Mouse (Mus musculus): ENCODE measurements around the gene Tcl1b1. TPM values are rescaled to one million over a fixed set of nuclear protein-coding genes. Genes with fewer than 3 reads are reported as not detected.
"Not testable (repeated sequence)": the region's sequence is repeated elsewhere in the genome, so short reads cannot be mapped to it uniquely, and the experiment has no call there.

Tcl1b1 gene
- polyA plus RNA-seq, 1 experiment: not detected

DNA sequence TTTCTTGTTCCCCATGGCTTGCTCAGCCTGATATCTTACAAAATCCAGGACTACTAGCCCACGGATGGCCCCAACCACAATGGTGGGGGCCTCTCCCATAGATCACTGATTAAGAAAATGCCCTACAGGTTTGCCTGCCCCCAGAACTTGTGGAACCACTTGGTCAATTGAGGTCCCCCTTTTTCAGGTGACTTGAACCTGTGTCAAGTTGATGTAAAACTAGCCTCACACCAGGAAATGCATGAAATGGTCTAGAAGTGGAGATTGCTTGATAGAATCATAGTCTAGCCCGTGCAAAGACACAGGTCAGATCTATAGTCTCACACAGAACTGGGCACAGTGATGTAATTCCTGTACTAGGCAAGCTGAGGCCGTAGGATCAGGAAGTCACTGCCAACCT lies 13.8 kb upstream of the Tcl1b1 start, which contains the start of gene Tcl1b2:
Tcl1b2 (plus strand) TSS at position 301 of the 400 bp plus-strand sequence.
- Histone ChIP-seq H3K4me3 (ENCODE audit: low read depth, low read length) (no peak within 1 kb of the TSS), H3K36me3 (ENCODE audit: control insufficient read depth, insufficient read depth, low read length, poor library complexity, severe bottlenecking) (no peaks in the 10 kb centered on the region), H3K9me3 (replicated peaks; ENCODE audit: control insufficient read depth, insufficient read depth, low read length, poor library complexity, severe bottlenecking) (no peaks in the 10 kb centered on the region), H3K27me3 (ENCODE audit: control insufficient read depth, insufficient read depth, low read length, poor library complexity, severe bottlenecking) (no peaks in the 10 kb centered on the region), H3K27ac (ENCODE audit: insufficient read depth, low read length) (no peak within 1 kb of the TSS), H3K9ac (ENCODE audit: low read depth, poor library complexity, severe bottlenecking) (no peak within 1 kb of the TSS), H3K4me1 (ENCODE audit: control insufficient read depth, insufficient read depth, low read length) (no peaks in the 10 kb centered on the region)
- TF ChIP-seq CTCF (IDR thresholded peaks at IDR 0.05; ENCODE audit: low read depth, low read length) (no peak), POLR2A (IDR thresholded peaks at IDR 0.05; ENCODE audit: insufficient read depth, low read length) (no peak), EP300 (IDR thresholded peaks at IDR 0.05; ENCODE audit: insufficient read depth, low read depth, low read length) (no peak)

DNA sequence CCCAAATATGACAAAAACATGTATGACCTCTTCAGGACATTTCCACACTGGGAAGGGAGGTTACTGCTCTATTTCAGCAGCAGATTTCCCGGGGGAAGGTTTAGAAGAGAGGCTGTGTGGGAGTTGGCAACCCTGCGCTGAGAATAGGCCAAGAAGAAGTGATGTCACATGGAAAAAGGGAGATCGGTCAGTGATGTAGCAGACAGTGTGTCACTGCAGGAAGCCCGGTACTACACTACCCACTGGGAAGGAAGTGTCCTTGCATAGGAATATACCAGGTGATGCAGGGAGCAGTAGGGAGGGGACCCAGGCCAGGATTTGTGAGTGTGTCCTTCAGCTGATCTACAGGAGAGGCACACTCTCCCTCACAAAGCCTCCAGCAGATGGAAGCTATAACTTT lies 4.2 kb upstream of the Tcl1b1 start:
- not testable (repeated sequence) for H3K27me3 ChIP-seq (ENCODE audit: control insufficient read depth, insufficient read depth, low read length, poor library complexity, severe bottlenecking); H3K9me3 ChIP-seq (replicated peaks; ENCODE audit: control insufficient read depth, insufficient read depth, low read length, poor library complexity, severe bottlenecking); H3K4me3 ChIP-seq (ENCODE audit: low read depth, low read length); H3K27ac ChIP-seq (ENCODE audit: insufficient read depth, low read length); H3K4me1 ChIP-seq (ENCODE audit: control insufficient read depth, insufficient read depth, low read length); H3K9ac ChIP-seq (ENCODE audit: low read depth, poor library complexity, severe bottlenecking); H3K36me3 ChIP-seq (ENCODE audit: control insufficient read depth, insufficient read depth, low read length, poor library complexity, severe bottlenecking)

DNA sequence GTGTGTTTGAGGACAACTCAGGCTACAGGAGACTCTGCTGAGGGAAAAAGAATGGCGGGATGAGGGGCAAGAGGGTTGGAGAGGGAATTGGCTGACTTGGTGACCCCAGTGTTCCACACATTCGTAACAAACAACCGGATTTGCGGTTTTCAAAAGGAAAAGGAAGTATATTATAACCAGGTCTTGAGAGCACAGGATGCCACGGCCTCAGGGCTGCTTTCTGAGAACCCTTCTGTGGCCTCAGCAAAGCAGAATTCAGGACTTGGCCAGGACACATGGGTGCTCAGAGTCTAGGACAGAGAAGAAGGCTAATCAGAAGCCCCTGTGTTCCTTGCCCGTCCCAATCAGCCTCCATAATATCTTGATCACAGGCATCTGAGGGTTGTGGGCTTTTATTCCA lies 648 bp upstream of the Tcl1b1 start:
- Histone ChIP-seq H3K4me1 (ENCODE audit: control insufficient read depth, insufficient read depth, low read length) (no peaks in the 10 kb centered on the region), H3K4me3 (ENCODE audit: low read depth, low read length) (no peak overlapping the region), H3K27ac (ENCODE audit: insufficient read depth, low read length) (no peak overlapping the region), H3K9me3 (replicated peaks; ENCODE audit: control insufficient read depth, insufficient read depth, low read length, poor library complexity, severe bottlenecking) (no peaks in the 10 kb centered on the region), H3K27me3 (ENCODE audit: control insufficient read depth, insufficient read depth, low read length, poor library complexity, severe bottlenecking) (no peaks in the 10 kb centered on the region), H3K36me3 (ENCODE audit: control insufficient read depth, insufficient read depth, low read length, poor library complexity, severe bottlenecking) (no peaks in the 10 kb centered on the region), H3K9ac (ENCODE audit: low read depth, poor library complexity, severe bottlenecking) (no peak overlapping the region)
- no peak for TF ChIP-seq POLR2A (IDR thresholded peaks at IDR 0.05; ENCODE audit: insufficient read depth, low read length)
- no peak for TF ChIP-seq EP300 (IDR thresholded peaks at IDR 0.05; ENCODE audit: insufficient read depth, low read depth, low read length)
- TF ChIP-seq CTCF (IDR thresholded peaks at IDR 0.05; ENCODE audit: low read depth, low read length): no peak

DNA sequence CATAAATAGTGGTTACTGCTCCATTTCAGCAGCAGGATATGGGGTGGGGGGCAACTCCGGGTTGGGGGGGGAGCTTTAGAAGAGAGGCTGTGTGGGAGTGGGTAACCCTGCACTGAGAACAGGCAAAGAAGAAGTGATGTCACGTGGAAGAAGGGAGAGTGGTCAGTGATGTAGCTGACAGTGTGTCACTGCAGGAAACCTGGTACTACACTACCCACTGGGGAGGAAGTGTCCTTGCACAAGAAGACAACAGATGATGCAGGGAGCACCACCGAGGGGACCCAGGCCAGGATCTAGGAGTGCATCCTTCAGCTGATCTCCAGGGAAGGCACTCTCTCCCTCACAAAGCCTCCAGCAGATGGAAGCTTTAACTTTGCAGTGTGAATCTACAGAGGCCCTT lies 7.2 kb downstream of the Tcl1b1 start:
- Histone ChIP-seq H3K4me3 (ENCODE audit: low read depth, low read length) (no peak overlapping the region), H3K4me1 (ENCODE audit: control insufficient read depth, insufficient read depth, low read length) (no peaks in the 10 kb centered on the region), H3K36me3 (ENCODE audit: control insufficient read depth, insufficient read depth, low read length, poor library complexity, severe bottlenecking) (no peaks in the 10 kb centered on the region), H3K9me3 (replicated peaks; ENCODE audit: control insufficient read depth, insufficient read depth, low read length, poor library complexity, severe bottlenecking) (no peaks in the 10 kb centered on the region), H3K9ac (ENCODE audit: low read depth, poor library complexity, severe bottlenecking) (no peak overlapping the region), H3K27me3 (ENCODE audit: control insufficient read depth, insufficient read depth, low read length, poor library complexity, severe bottlenecking) (no peaks in the 10 kb centered on the region), H3K27ac (ENCODE audit: insufficient read depth, low read length) (no peak overlapping the region)
- TF ChIP-seq EP300 (IDR thresholded peaks at IDR 0.05; ENCODE audit: insufficient read depth, low read depth, low read length) (no peak), CTCF (IDR thresholded peaks at IDR 0.05; ENCODE audit: low read depth, low read length) (no peak), POLR2A (IDR thresholded peaks at IDR 0.05; ENCODE audit: insufficient read depth, low read length) (no peak)

DNA sequence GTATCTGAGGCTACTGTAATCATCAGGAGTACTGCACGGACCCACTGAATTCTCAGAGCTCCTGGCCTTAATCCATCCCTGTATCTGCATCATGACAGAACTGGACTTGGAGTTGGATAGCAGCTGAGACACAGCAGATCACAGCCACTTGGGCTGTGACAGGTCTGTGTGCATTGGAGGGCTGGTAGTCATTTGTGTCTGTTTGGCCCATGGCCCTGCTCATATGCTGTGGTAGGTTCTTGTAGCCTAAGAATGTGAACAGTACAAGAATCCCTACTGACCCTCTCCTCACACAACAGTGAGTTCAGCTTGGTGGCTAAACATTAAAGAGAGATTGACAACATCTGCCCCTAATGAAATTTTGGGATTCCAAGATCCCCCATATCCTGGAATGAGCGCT lies 13.9 kb downstream of the Tcl1b1 start:
- Histone ChIP-seq H3K4me1 (ENCODE audit: control insufficient read depth, insufficient read depth, low read length) (no peaks in the 10 kb centered on the region), H3K9me3 (replicated peaks; ENCODE audit: control insufficient read depth, insufficient read depth, low read length, poor library complexity, severe bottlenecking) (no peaks in the 10 kb centered on the region), H3K9ac (ENCODE audit: low read depth, poor library complexity, severe bottlenecking) (no peak overlapping the region), H3K4me3 (ENCODE audit: low read depth, low read length) (no peak overlapping the region), H3K27me3 (ENCODE audit: control insufficient read depth, insufficient read depth, low read length, poor library complexity, severe bottlenecking) (no peaks in the 10 kb centered on the region), H3K27ac (ENCODE audit: insufficient read depth, low read length) (no peak overlapping the region), H3K36me3 (ENCODE audit: control insufficient read depth, insufficient read depth, low read length, poor library complexity, severe bottlenecking) (no peaks in the 10 kb centered on the region)
- TF ChIP-seq POLR2A (IDR thresholded peaks at IDR 0.05; ENCODE audit: insufficient read depth, low read length) (no peak), EP300 (IDR thresholded peaks at IDR 0.05; ENCODE audit: insufficient read depth, low read depth, low read length) (no peak), CTCF (IDR thresholded peaks at IDR 0.05; ENCODE audit: low read depth, low read length) (no peak)

DNA sequence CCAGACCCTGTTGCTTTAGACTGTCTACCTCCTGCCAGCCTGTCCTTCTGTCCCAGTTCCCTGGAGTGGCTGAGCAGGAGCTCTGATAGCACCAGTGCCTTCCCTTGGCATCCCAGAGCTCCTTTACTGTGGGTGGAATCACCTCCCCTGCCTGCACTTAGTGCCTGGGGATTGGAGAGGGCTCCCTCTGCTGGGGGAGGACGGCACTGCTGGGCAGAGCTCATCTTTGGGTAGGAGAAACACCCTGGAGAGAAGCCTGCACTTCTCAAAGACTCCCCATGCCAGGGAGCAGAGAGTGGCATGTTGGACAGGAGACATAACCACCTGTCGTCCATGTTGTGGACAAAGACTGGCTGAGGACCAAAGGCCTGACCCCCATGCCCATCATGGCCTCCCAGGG lies 14.8 kb downstream of the Tcl1b1 start:
- H3K27ac ChIP-seq (ENCODE audit: insufficient read depth, low read length); H3K4me3 ChIP-seq (ENCODE audit: low read depth, low read length); H3K4me1 ChIP-seq (ENCODE audit: control insufficient read depth, insufficient read depth, low read length); H3K9ac ChIP-seq (ENCODE audit: low read depth, poor library complexity, severe bottlenecking); H3K27me3 ChIP-seq (ENCODE audit: control insufficient read depth, insufficient read depth, low read length, poor library complexity, severe bottlenecking); H3K36me3 ChIP-seq (ENCODE audit: control insufficient read depth, insufficient read depth, low read length, poor library complexity, severe bottlenecking); H3K9me3 ChIP-seq (replicated peaks; ENCODE audit: control insufficient read depth, insufficient read depth, low read length, poor library complexity, severe bottlenecking): not testable (repeated sequence)

DNA sequence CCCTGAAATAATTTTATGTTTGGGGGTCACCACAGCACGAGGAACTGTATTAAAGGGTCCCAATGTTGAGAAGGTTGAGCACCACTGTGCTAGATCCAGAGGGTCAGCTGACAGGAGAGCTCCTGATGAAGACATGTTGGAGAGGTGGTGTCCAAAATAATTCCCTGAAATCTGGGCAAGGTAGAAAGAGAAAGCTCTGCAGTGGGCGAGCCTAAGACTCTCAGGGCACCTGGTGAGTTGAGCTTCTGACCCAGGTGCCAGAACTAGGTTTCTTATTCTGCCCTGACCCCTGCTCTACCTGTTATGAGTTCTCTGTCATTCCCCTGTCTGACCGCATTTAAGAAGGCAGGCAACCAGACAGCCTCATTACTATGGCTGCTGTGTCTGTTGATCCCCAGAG lies 16.6 kb downstream of the Tcl1b1 start, which contains the start of gene Tcl1b5:
Tcl1b5 (plus strand) TSS at position 301 of the 400 bp plus-strand sequence.
- not testable (repeated sequence) for H3K36me3 ChIP-seq (ENCODE audit: control insufficient read depth, insufficient read depth, low read length, poor library complexity, severe bottlenecking); H3K9ac ChIP-seq (ENCODE audit: low read depth, poor library complexity, severe bottlenecking); H3K4me3 ChIP-seq (ENCODE audit: low read depth, low read length); H3K27me3 ChIP-seq (ENCODE audit: control insufficient read depth, insufficient read depth, low read length, poor library complexity, severe bottlenecking); H3K27ac ChIP-seq (ENCODE audit: insufficient read depth, low read length); H3K9me3 ChIP-seq (replicated peaks; ENCODE audit: control insufficient read depth, insufficient read depth, low read length, poor library complexity, severe bottlenecking); H3K4me1 ChIP-seq (ENCODE audit: control insufficient read depth, insufficient read depth, low read length)

DNA sequence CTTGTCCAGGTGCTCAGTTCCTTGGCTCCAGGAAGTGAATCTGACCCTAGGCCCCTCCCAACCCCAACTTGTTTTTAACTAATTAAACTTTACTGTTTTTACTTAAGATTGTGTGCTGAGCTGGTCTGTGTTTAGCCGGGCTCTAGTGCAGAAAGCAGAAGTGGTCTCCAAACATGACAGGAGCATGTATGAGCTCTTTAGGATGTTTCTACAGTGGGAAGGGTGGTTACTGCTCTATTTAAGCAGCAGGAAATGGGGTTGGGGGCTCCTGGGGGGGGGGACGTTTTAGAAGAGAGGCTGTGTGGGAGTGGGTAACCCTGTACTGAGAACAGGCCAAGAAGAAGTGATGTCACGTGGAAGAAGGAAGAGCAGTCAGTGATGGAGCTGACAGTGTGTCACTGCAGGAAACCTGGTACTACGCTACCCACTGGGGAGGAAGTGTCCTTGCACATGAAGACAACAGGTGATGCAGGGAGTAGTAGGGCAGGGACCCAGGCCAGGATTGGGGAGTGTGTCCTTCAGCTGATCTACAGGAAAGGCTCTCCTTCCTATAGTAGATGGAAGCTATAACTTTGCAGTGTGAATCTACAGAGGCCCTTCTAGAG lies 21.7 kb downstream of the Tcl1b1 start:
- not testable (repeated sequence) for H3K27me3 ChIP-seq (ENCODE audit: control insufficient read depth, insufficient read depth, low read length, poor library complexity, severe bottlenecking); H3K9ac ChIP-seq (ENCODE audit: low read depth, poor library complexity, severe bottlenecking); H3K36me3 ChIP-seq (ENCODE audit: control insufficient read depth, insufficient read depth, low read length, poor library complexity, severe bottlenecking); H3K27ac ChIP-seq (ENCODE audit: insufficient read depth, low read length); H3K4me3 ChIP-seq (ENCODE audit: low read depth, low read length); H3K4me1 ChIP-seq (ENCODE audit: control insufficient read depth, insufficient read depth, low read length); H3K9me3 ChIP-seq (replicated peaks; ENCODE audit: control insufficient read depth, insufficient read depth, low read length, poor library complexity, severe bottlenecking)

Data from ES-Bruce4 (cell line).